Mouse (Mus musculus): ENCODE data around the gene Clec4e.
"Not testable (repeated sequence)": the region's sequence is repeated elsewhere in the genome, so short reads cannot be mapped to it uniquely, and the experiment has no call there.

Clec4e gene

GRCm38 (mm10) chr6:123289753-123290152 is at the start of gene Clec4e:
TSS of gene Clec4e (minus strand) at chr6:123289870.
- no peak for DNase-seq

- no peak for DNase-seq
These were observed 42.8 kb upstream of the Clec4e start for GRCm38 (mm10) chr6:123332503-123332902.

- DNase-seq, result no peak
These were observed 18.4 kb upstream of the Clec4e start, which contains the start of gene Vmn2r19 for GRCm38 (mm10) chr6:123308033-123308432. TSS of gene Vmn2r19 (plus strand) at chr6:123308333.

DNA sequence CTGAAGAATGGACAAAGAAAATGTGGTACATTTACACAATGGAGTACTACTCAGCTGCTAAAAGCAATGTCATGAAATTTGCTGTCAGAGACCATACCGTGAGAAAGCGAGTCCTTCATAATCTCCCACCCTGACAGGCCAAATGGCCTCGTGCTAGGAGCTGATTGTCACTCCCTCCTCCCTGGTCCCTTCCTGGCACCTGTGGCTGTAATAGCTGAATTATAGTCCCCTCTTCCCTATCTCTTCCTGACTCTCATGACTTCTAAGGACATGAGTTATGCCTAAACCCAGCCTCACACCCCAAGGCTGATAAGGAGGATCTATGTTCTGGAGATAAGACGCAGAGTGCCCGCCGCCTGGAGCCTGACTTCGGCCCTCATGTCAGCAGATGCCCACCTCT is 16.6 kb upstream of the Clec4e start:
- DNase-seq, result not testable (repeated sequence)

DNA sequence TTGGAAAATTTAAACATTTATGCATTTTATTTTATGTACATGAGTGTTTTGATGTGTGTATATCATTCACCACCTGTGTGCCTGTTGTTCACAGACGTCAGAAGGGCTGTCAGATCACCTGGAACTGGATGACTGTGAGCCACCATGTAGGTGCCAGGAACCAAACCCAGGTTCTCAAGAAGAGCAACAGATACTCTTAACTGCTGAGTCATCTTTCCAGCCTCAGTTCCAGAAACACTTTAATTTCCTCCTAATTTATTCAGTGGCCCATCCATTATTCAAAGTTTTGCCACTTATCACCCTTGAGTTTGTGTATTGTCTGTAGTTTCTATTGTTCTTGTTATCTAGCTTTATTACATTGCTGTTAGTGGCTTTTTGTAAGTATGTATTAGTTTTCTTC is 7.0 kb upstream of the Clec4e start:
- no peak for DNase-seq

DNA sequence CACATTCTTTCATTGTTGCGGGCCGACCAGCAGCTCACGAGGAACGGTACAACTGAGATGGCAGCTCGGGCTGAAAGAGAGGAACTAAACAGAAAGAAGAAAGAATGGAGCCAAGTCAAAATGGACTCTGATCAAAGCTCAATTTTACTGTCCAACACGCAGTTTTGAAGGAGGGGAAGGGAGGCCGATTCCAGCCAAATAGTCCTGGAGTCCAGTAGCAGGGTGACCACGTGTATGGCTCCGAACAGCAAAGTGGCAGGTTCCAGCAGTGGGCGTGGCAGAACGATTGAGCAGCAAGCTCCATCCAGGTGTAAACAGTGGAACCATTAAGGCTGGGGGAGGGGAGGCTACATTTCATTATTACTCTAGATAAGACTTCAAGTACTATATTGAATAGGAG is 3.8 kb upstream of the Clec4e start:
- not testable (repeated sequence) for DNase-seq

- DNase-seq, result no peak
These were observed 3.2 kb upstream of the Clec4e start for GRCm38 (mm10) chr6:123292751-123293400.

DNA sequence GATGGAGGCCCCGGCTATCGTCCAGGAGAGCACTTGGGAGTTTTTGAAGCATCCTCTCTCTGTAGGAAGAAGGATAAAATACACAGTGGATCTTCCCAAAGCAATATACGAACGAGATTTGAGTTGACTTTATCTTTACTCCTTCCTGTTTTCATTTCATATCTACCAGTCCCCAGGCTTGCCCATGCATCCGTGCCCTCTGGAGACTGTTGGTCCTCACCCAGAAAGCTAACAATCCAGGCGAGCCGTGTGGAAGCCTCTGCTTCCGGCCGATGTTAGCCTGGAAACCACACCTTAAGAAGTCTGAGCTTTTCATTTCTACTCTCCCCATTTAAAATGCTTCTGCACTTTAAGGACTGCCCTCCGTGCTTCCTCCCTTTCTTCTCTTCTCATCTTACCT is 739 bp downstream of the Clec4e start:
- no peak for DNase-seq

DNA sequence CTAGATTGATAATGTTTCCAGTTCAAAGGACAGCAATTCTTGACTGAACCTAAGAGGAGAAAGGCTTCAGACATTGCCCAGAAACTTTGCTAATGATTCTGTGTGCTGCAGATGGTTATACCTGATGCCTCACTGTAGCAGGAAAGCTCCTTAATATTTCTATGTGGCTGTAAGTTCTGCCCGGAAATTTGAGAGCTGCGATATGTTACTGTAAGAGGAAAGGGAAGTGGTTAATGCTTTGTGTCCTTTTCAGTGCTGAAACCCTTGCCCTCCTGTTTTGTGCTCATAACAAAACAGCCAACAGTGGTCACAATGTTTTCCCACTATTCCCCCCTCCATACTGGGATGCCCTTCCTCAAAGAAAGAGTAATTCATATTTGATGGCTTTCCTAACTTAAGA is 3.4 kb downstream of the Clec4e start:
- DNase-seq, result no peak

- DNase-seq, result no peak
These were observed 10.2 kb downstream of the Clec4e start for GRCm38 (mm10) chr6:123279443-123279842.

DNA sequence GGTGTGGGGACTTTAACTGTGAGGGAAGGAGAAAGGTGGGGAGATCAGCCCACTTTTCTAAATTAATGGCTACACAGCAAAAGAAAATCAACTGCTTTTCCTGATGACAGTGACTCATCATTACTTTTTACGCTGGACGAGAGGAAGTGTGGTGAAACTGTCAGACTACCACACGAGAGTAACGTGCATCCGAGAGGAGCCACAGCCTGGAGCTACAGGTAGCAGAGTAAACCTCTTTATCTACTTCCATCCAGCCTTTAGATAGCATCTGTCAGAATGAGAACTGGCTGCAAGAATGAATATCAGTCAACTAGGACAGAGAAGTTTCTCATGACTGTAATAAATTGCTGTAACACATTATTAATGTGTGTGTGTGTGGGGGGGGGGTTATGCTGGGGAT is 22.7 kb downstream of the Clec4e start:
- DNase-seq, result no peak

DNA sequence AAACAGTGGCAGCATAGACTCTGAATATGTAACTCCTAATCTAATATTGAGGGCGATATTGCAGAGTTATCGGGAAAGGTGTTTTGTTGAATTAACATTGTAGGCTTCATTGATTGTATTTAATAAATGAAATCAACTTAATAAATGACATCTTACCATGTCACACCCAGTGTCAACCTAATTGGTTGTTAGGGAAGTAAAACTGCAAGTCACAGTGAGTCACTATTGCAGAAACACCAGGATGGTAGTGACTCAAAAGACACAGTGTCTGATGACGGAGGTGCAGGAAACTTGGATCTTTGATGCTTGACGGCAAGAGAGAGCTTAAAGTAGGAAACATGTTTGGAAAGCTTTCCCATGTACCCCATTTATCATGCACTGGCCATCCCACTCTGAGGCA is 23.9 kb downstream of the Clec4e start:
- DNase-seq, result no peak

GRCm38 (mm10) chr6:123264194-123264593 is 25.5 kb downstream of the Clec4e start:
- no peak for DNase-seq

DNA sequence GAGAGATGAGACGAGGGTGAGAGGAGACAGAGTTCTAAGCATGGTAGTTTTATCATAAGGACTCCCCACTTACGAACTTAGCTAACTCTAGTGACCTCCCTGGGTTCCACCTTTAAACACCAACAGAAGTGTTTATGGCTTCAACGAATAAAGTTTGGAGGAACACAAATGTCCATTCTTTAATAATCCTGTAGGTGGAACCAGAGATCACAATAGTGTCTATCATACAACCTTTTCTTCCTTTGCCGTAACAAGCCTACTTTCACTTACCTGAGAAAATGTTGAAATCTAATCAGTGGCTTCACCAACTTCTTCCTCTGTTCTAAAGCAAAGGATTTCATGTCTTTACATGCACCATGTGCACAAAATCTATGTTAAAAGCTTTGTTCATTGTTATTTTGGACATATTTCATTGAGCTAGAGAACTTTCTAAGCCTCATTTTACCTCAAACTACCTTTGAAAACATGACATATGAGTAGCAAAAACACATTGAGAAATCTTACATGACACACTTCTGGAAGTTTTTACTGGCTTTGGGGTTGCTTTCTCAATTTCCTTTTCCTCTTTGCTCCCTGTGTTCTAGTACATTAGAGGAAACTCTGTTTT is 28.0 kb downstream of the Clec4e start, which contains the start of gene Clec4d:
Clec4d (plus strand) TSS at position 557 of the 607 bp plus-strand sequence.
- no peak for DNase-seq

GRCm38 (mm10) chr6:123260868-123261267 is 28.8 kb downstream of the Clec4e start:
- DNase-seq, result no peak

- DNase-seq, result no peak
These were observed 29.6 kb downstream of the Clec4e start for GRCm38 (mm10) chr6:123259889-123260603.

- no peak for DNase-seq
These were observed 30.7 kb downstream of the Clec4e start for GRCm38 (mm10) chr6:123258946-123259345.

GRCm38 (mm10) chr6:123252735-123253134 is 36.9 kb downstream of the Clec4e start:
- DNase-seq, result no peak

DNA sequence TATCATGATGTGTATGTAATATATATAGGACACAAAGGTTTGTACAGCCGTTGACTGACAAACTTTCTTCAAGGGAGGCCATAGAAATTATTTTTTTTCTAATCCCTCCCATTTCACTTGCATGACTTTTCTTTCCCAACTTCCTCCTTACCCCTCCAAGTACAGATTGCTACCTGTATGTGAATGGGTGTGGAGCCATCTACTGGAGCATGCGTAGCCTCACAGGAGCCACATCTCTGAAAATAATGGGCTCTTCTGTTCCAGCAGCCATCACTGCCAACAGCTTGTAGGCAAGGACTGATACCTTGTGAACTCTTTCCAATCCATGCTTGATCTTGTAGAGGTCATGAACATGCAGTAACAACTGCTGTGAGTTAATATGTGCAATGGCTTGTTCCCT is 40.8 kb downstream of the Clec4e start:
- not testable (repeated sequence) for DNase-seq

DNA sequence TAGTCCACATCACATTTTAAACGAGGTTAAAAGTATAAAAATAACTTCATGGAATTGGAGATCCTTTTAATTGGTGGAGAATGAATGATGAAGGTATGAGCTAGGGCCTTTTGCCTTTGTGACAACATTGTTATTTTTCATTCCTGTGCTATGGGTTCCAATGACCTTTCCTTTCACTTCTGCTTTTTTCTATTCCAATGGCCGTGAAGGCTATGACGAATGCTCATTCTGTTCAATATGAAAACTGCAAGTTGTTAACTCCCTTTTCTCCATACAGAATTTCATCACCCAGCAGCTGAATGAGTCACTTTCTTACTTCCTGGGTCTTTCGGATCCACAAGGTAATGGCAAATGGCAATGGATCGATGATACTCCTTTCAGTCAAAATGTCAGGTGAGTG is 45.5 kb downstream of the Clec4e start:
- DNase-seq, result no peak

DNA sequence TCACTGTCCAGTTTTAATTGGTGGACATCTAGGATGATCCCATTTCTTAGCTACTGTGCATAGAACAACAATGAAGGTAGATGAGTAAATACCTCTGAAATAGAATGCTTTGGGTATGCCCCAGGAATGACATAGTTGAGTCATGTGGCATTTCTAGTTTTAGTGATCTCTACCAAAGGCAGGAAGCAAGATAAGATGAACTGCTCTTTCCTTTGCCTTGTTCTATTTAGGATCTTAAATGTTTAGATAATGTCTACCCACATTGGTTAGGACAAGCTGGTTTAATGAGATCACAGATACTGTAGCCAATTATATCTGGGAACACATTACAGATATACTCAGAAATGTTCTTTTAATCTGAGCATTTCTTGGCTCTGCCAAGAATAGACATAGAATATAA is 52.1 kb downstream of the Clec4e start:
- DNase-seq, result no peak

Measured in thymus, adult 18-20 months (tissue).